Mouse (Mus musculus): ENCODE measurements around the gene Iqcf3.

DNA sequence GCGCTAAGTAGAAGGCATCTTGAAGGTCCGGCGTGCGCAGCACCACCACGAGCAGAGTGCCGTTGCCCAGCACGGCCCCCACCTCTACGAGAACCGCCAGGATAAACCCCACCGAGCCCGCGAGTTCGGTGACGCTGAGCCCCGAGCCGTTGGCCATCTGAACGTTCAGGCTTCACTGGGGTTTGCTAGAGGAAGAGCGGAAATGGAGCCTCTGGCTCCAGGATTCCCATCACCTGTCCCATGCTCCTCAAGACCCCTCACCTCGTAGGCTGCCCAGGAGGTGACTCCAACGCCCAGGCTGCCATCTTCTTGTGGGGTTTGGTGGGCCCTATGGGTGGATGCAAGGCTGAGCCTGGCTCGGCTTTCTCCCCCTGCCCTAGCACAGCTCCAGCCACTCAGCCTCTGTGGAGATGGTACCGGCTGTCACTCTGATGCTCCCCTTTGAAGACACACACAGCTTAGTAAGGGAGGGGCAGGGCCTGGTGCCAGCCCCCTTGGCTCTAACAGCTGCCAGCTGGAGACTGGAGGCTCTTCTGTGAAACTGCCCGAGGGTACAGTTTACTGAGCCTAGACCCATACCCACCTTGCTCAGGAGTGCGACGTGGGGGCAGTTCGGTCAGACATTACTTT is 95.7 kb downstream of the Iqcf3 start, which contains the start of gene Gpr62:
- TF ChIP-seq CTCF (IDR thresholded peaks at IDR 0.05; ENCODE audit: extremely low read depth, insufficient read depth, insufficient read length, insufficient replicate concordance) (no peak), POLR2A (IDR thresholded peaks at IDR 0.05; ENCODE audit: low read depth, low read length) (no peak)
